Comparison of ENCODE assay signal across 9 mouse cellular contexts in the genomic region with DNA sequence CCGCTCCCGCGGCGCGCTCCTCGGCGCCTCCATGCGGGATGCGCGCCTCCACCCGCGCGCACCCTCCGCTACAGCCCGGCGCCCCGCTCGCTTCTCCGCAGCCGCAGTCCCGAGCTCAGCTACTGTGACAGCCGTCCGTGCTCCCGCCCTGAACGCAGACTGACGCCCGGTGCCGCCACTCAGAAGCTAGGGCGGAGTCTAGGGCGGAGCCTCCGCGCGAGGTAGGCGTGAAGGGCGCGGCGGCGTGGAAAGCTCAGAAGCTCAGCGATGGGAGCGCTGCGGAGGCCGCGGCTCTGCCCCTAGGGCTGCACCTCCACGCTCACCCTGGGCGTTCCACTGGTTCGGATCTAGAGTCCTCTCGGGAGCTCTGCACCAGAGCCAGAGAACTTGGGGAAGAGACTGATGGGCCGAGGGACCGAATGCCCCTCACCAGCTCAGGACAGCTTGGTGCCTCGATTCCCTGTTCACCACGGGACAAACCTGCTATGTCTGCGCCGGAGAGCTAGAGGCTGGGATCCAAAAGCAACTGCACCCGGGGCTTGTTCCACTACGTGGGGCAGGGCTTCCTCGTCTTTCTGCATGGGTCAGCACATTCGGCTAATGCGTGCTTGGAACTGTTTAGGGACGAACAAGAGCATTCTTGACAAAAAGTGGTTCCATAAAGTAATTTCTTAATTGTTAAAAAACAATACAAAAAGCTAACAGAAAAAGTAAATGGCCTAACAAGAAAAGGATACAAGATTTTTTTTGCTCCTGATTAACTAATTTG. TPM values are rescaled to one million over a fixed set of nuclear protein-coding genes. Genes with fewer than 3 reads are reported as not detected.
A peak's percentile ranks its signal among the peaks of the same experiment; 100 is the strongest.
DNase-seq lines count a peak whose midpoint lies in the region; ATAC-seq and TF ChIP-seq lines count a peak whose summit lies in the region.
"Had no signal": no experiment of that assay in that cellular context is flagged by ENCODE, and none has a peak within 500 bp of the region (broad histone marks: within the 10 kb centered on the region; RNA-seq: fewer than 3 reads in every experiment).

TSS of gene Otulinl (minus strand) at position 161 of the 769 bp plus-strand sequence.

- H3K36me3 ChIP-seq in heart, embryonic 11.5 days (ENCODE audit: control insufficient read depth, insufficient read depth, low read length), result no peaks in the 10 kb centered on the region
- H3K36me3 ChIP-seq in kidney, embryonic 15.5 days, result no peaks in the 10 kb centered on the region
- H3K36me3 ChIP-seq in limb, embryonic 15.5 days, result no peaks in the 10 kb centered on the region
- no peaks in the 10 kb centered on the region for H3K36me3 ChIP-seq in midbrain, postnatal 0 days (ENCODE audit: insufficient read depth, low read length)
- H3K36me3 ChIP-seq: G1E had no signal

- H3K27ac ChIP-seq in heart, embryonic 11.5 days (ENCODE audit: low read depth, low read length), result no peak within 1 kb of the TSS
- H3K27ac ChIP-seq in kidney, embryonic 15.5 days, result peak within 1 kb of the TSS; percentile 90
- peak within 1 kb of the TSS; percentile 47 for H3K27ac ChIP-seq in limb, embryonic 15.5 days
- 0 out of 2 replicates have a peak within 1 kb of the TSS, but pooled peaks have one; percentile 38 for H3K27ac ChIP-seq in midbrain, postnatal 0 days (ENCODE audit: low read depth, low read length)

- peaks cover 2% of the 10 kb centered on the region; the same call in 1 of the 2 replicates for H3K4me1 ChIP-seq in heart, embryonic 11.5 days (ENCODE audit: control insufficient read depth, insufficient read depth, low read length)
- H3K4me1 ChIP-seq in kidney, embryonic 15.5 days, result peaks cover 33% of the 10 kb centered on the region
- H3K4me1 ChIP-seq in limb, embryonic 15.5 days, result peaks cover 13% of the 10 kb centered on the region; the same call in 1 of the 2 replicates
- no peaks in the 10 kb centered on the region for H3K4me1 ChIP-seq in midbrain, postnatal 0 days (ENCODE audit: insufficient read depth, low read length)

- 3% methylated on average over 59 of the region's 59 CpGs for WGBS in heart, embryonic 11.5 days (ENCODE audit: insufficient replicate concordance)
- WGBS in kidney, embryonic 15.5 days, result 1% methylated on average over 59 of the region's 59 CpGs
- 2% methylated on average over 58 of the region's 59 CpGs for WGBS in limb, embryonic 15.5 days
- WGBS in midbrain, postnatal 0 days, result 1% methylated on average over 52 of the region's 59 CpGs

- peak within 1 kb of the TSS; percentile 95 for H3K4me2 ChIP-seq in heart, embryonic 11.5 days
- peak within 1 kb of the TSS; percentile 83 for H3K4me2 ChIP-seq in kidney, embryonic 15.5 days
- peak within 1 kb of the TSS; percentile 90 for H3K4me2 ChIP-seq in limb, embryonic 15.5 days
- peak within 1 kb of the TSS; percentile 90 for H3K4me2 ChIP-seq in midbrain, postnatal 0 days (ENCODE audit: low read depth, low read length, poor library complexity, severe bottlenecking)

- H3K9me3 ChIP-seq in heart, embryonic 11.5 days (replicated peaks; ENCODE audit: control insufficient read depth, low read length), result no peaks in the 10 kb centered on the region
- no peaks in the 10 kb centered on the region for H3K9me3 ChIP-seq in kidney, embryonic 15.5 days (replicated peaks)
- no peaks in the 10 kb centered on the region for H3K9me3 ChIP-seq in limb, embryonic 15.5 days
- no peaks in the 10 kb centered on the region for H3K9me3 ChIP-seq in midbrain, postnatal 0 days (ENCODE audit: low read length)

- peak; percentile 45 for TF ChIP-seq POLR2A in brain, embryonic 14.5 days (IDR thresholded peaks at IDR 0.05; ENCODE audit: borderline replicate concordance, extremely low read depth, insufficient read depth, insufficient read length, poor library complexity, severe bottlenecking)

- peak within 1 kb of the TSS; percentile 72 for H3K4me3 ChIP-seq in heart, embryonic 11.5 days (ENCODE audit: low read depth, low read length)
- H3K4me3 ChIP-seq in kidney, embryonic 15.5 days (replicated peaks), result peak within 1 kb of the TSS; percentile 75
- H3K4me3 ChIP-seq in limb, embryonic 15.5 days, result peak within 1 kb of the TSS; percentile 71
- peak within 1 kb of the TSS; percentile 67 for H3K4me3 ChIP-seq in midbrain, postnatal 0 days (ENCODE audit: low read depth, low read length)

- peaks cover 14% of the 10 kb centered on the region for H3K27me3 ChIP-seq in heart, embryonic 11.5 days (ENCODE audit: control insufficient read depth, insufficient read depth, low read length)
- no peaks in the 10 kb centered on the region for H3K27me3 ChIP-seq in kidney, embryonic 15.5 days
- H3K27me3 ChIP-seq in limb, embryonic 15.5 days, result no peaks in the 10 kb centered on the region
- no peaks in the 10 kb centered on the region for H3K27me3 ChIP-seq in midbrain, postnatal 0 days (ENCODE audit: insufficient read depth, low read length)

- DNase-seq in A20 (ENCODE audit: low read depth, low spot score), result peak; percentile 89
- DNase-seq in brain, embryonic 14.5 days (ENCODE audit: low read depth), result peak; percentile 98
- DNase-seq in midbrain, postnatal 0 days (ENCODE audit: low spot score), result peak; percentile 94
- peak; percentile 93 for DNase-seq in spleen, postnatal 10 days (ENCODE audit: low spot score in 2 of 2)

- ATAC-seq in erythroblast, adult 5-6 weeks (replicated peaks; ENCODE audit: low FRiP score, poor library complexity, severe bottlenecking), result peak; percentile 98
- ATAC-seq in heart, embryonic 11.5 days (replicated peaks; ENCODE audit: insufficient number of reproducible peaks, low FRiP score, low TSS enrichment), result peak; percentile 92
- ATAC-seq in kidney, embryonic 15.5 days (replicated peaks; ENCODE audit: low FRiP score), result peak; percentile 98
- ATAC-seq in limb, embryonic 15.5 days (ENCODE audit: insufficient number of reproducible peaks, low FRiP score, low TSS enrichment, low read depth), result peak; percentile 98
- peak; percentile 99 for ATAC-seq in midbrain, postnatal 0 days (ENCODE audit: low FRiP score)

- TF ChIP-seq CTCF in brain, embryonic 14.5 days (IDR thresholded peaks at IDR 0.05; ENCODE audit: borderline replicate concordance, extremely low read depth, insufficient read depth, insufficient read length), result no peak
- no peak for TF ChIP-seq CTCF in midbrain, postnatal 0 days (IDR thresholded peaks at IDR 0.05)

- H3K9ac ChIP-seq in heart, embryonic 11.5 days (ENCODE audit: low read depth, low read length), result peak within 1 kb of the TSS; percentile 76
- peak within 1 kb of the TSS; percentile 69 for H3K9ac ChIP-seq in kidney, embryonic 15.5 days
- H3K9ac ChIP-seq in limb, embryonic 15.5 days, result peak within 1 kb of the TSS; percentile 52
- peak within 1 kb of the TSS; percentile 62 for H3K9ac ChIP-seq in midbrain, postnatal 0 days (replicated peaks; ENCODE audit: low read length, poor library complexity, severe bottlenecking)

RNA-seq across cellular contexts. Expression of gene Otulinl, which starts in this region (rescaled TPM):
- polyA plus RNA-seq in brain, embryonic 14.5 days (2012; rRNA removed), result 3.6 and 4.9 TPM in 2 replicates
- total RNA-seq in erythroblast, adult 5-6 weeks (2015; ENCODE audit: low replicate concordance), result 9.2 and 13.4 TPM in 2 replicates
- total RNA-seq in erythroblast, adult 5-6 weeks (2017; ENCODE audit: low replicate concordance), result 3.7 and 7.5 TPM in 2 replicates
- 3.5 and 5.4 TPM in 2 replicates for polyA plus RNA-seq in heart, embryonic 11.5 days (2014; fragmentation: Nextera tagmentation; extraction: Ambion mirVana)
- 26.5 and 30.5 TPM in 2 replicates for polyA plus RNA-seq in kidney, embryonic 15.5 days (2015; fragmentation: Nextera tagmentation; extraction: Ambion mirVana)
- polyA plus RNA-seq in limb, embryonic 15.5 days (2015; fragmentation: Nextera tagmentation; extraction: Ambion mirVana), result 32.2 and 32.5 TPM in 2 replicates
- total RNA-seq in midbrain, postnatal 0 days (2014; rRNA removed), result 6.2 and 6.4 TPM in 2 replicates
- polyA plus RNA-seq in midbrain, postnatal 0 days (2015; fragmentation: Nextera tagmentation; extraction: Ambion mirVana), result 13.0 and 14.9 TPM in 2 replicates
- total RNA-seq: G1E had no signal
- polyA plus RNA-seq: G1E had no signal
